ENCODE assay signal across 8 mouse cellular contexts in the genomic region with DNA sequence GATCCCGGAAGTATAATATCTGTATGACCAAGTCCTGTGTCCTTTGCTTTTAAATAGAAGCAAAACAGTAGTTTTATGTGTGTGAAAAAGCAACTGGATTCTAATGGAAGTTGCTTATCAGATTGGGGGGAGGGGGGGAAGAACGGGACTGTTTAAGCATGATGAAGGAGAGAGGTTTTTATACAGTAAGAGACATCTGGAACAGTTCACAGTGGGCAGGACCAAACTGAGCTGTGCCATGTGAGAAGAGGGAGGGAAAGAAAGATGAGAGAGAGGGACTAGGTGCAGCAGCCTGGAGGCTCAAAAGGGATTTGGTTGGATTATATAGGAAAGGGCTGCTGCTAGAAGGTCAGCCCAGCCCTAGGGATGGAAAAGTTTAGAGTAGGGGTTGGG. TPM values are rescaled to one million over a fixed set of nuclear protein-coding genes. Genes with fewer than 3 reads are reported as not detected.
DNase-seq lines count a peak whose midpoint lies in the region; ATAC-seq and TF ChIP-seq lines count a peak whose summit lies in the region.

No protein-coding gene starts in this region.

- TF ChIP-seq CTCF in G1E (IDR thresholded peaks at IDR 0.05; ENCODE audit: low read depth, low read length), result no peak

- H3K36me3 ChIP-seq in heart, embryonic 13.5 days, result 0 out of 2 replicates have a peak, but pooled peaks cover 2% of the 10 kb centered on the region
- peaks cover 9% of the 10 kb centered on the region for H3K36me3 ChIP-seq in G1E (replicated peaks)
- H3K36me3 ChIP-seq in forebrain, embryonic 11.5 days (ENCODE audit: control insufficient read depth, insufficient read depth, low read length), result no peaks in the 10 kb centered on the region
- H3K36me3 ChIP-seq in stomach, embryonic 14.5 days (ENCODE audit: control insufficient read depth, insufficient read depth, low read length), result no peaks in the 10 kb centered on the region

- no peaks in the 10 kb centered on the region for H3K9me3 ChIP-seq in heart, embryonic 13.5 days
- no peaks in the 10 kb centered on the region for H3K9me3 ChIP-seq in G1E (replicated peaks)
- no peaks in the 10 kb centered on the region for H3K9me3 ChIP-seq in forebrain, embryonic 11.5 days (ENCODE audit: control insufficient read depth, low read length)
- H3K9me3 ChIP-seq in stomach, embryonic 14.5 days (ENCODE audit: control insufficient read depth, low read depth, low read length), result no peaks in the 10 kb centered on the region

- no peak for DNase-seq in heart, postnatal 4 days
- no peak for DNase-seq in G1E (ENCODE audit: low spot score)
- DNase-seq in forebrain, embryonic 11.5 days (ENCODE audit: low spot score), result peak; percentile 47
- DNase-seq in liver, result peak; percentile 18
- DNase-seq in urinary bladder, postnatal 10 days (ENCODE audit: low spot score), result no peak
- DNase-seq in retina, embryonic 14.5 days (ENCODE audit: low spot score), result no peak

- H3K27ac ChIP-seq in heart, embryonic 13.5 days (replicated peaks), result peak overlapping the region; percentile 84
- no peak overlapping the region for H3K27ac ChIP-seq in forebrain, embryonic 11.5 days (ENCODE audit: low read depth, low read length)
- peak overlapping the region; percentile 40; the same call in 1 of the 2 replicates for H3K27ac ChIP-seq in stomach, embryonic 14.5 days (ENCODE audit: low read length)

- H3K27me3 ChIP-seq in heart, embryonic 13.5 days (replicated peaks), result no peaks in the 10 kb centered on the region
- no peaks in the 10 kb centered on the region for H3K27me3 ChIP-seq in G1E (ENCODE audit: insufficient read depth, low read length)
- no peaks in the 10 kb centered on the region for H3K27me3 ChIP-seq in forebrain, embryonic 11.5 days (ENCODE audit: control insufficient read depth, insufficient read depth, low read length)
- H3K27me3 ChIP-seq in stomach, embryonic 14.5 days (ENCODE audit: control insufficient read depth, insufficient read depth, low read length), result no peaks in the 10 kb centered on the region

- peak overlapping the region; percentile 84 for H3K4me2 ChIP-seq in heart, embryonic 13.5 days
- peak overlapping the region; percentile 75 for H3K4me2 ChIP-seq in forebrain, embryonic 11.5 days (ENCODE audit: low read depth, low read length, severe bottlenecking)
- H3K4me2 ChIP-seq in stomach, embryonic 14.5 days (replicated peaks; ENCODE audit: low read depth, low read length), result peak overlapping the region; percentile 72

- peaks cover 16% of the 10 kb centered on the region for H3K4me1 ChIP-seq in heart, embryonic 13.5 days
- H3K4me1 ChIP-seq in G1E (ENCODE audit: insufficient read depth, low read depth, low read length), result peaks cover 7% of the 10 kb centered on the region
- H3K4me1 ChIP-seq in forebrain, embryonic 11.5 days (replicated peaks; ENCODE audit: control insufficient read depth, insufficient read depth, low read length), result 0 out of 2 replicates have a peak, but pooled peaks cover 4% of the 10 kb centered on the region
- 0 out of 2 replicates have a peak, but pooled peaks cover 3% of the 10 kb centered on the region for H3K4me1 ChIP-seq in stomach, embryonic 14.5 days (ENCODE audit: control insufficient read depth, insufficient read depth, low read length)

- WGBS in heart, embryonic 13.5 days, result 2% methylated on average over 2 of the region's 2 CpGs
- WGBS in forebrain, embryonic 11.5 days, result 7% methylated on average over 2 of the region's 2 CpGs
- WGBS in stomach, embryonic 14.5 days, result 0% methylated on average over 2 of the region's 2 CpGs

- H3K9ac ChIP-seq in heart, embryonic 13.5 days, result peak overlapping the region; percentile 92
- peak overlapping the region; percentile 73 for H3K9ac ChIP-seq in forebrain, embryonic 11.5 days (ENCODE audit: low read length)
- H3K9ac ChIP-seq in stomach, embryonic 14.5 days (replicated peaks; ENCODE audit: low read depth, low read length), result peak overlapping the region; percentile 57; the same call in 1 of the 2 replicates

- 0 out of 2 replicates have a peak, but pooled peaks have one; percentile 39 for ATAC-seq in heart, embryonic 13.5 days (ENCODE audit: extremely low read depth, insufficient number of reproducible peaks, low FRiP score, low TSS enrichment)
- peak; percentile 55 for ATAC-seq in G1E (ENCODE audit: extremely low read depth, insufficient number of reproducible peaks, low FRiP score, poor library complexity, severe bottlenecking)
- peak; percentile 72 for ATAC-seq in forebrain, embryonic 11.5 days (replicated peaks; ENCODE audit: low FRiP score)
- ATAC-seq in stomach, embryonic 14.5 days (ENCODE audit: insufficient number of reproducible peaks, insufficient read depth, low FRiP score, low read depth), result peak; percentile 78

- peak overlapping the region; percentile 75 for H3K4me3 ChIP-seq in heart, embryonic 13.5 days
- peak overlapping the region; percentile 80 for H3K4me3 ChIP-seq in G1E (ENCODE audit: low read depth, low read length)
- peak overlapping the region; percentile 57 for H3K4me3 ChIP-seq in forebrain, embryonic 11.5 days (ENCODE audit: low read depth, low read length)
- H3K4me3 ChIP-seq in stomach, embryonic 14.5 days (ENCODE audit: low read depth, low read length), result peak overlapping the region; percentile 57

RNA-seq across cellular contexts. Expression of a gene that starts 0.5 kb away (rescaled TPM):
- polyA plus RNA-seq in heart, embryonic 13.5 days (2015; fragmentation: Nextera tagmentation; extraction: Ambion mirVana), result 14.8 and 15.7 TPM in 2 replicates
- 10 to 100 TPM in 1 of 2 experiments, 1 to 10 TPM in 1; 9.1 to 10.3 TPM for total RNA-seq in heart, postnatal 4 days (2021)
- 16.0 and 18.1 TPM in 2 replicates for total RNA-seq in G1E (2014; fragmentation: Nextera tagmentation)
- 43.1 and 56.1 TPM in 2 replicates for total RNA-seq in G1E (2017)
- polyA plus RNA-seq in G1E (2012), result 1.6 and 3.2 TPM in 2 replicates
- polyA plus RNA-seq in forebrain, embryonic 11.5 days (2014; fragmentation: Nextera tagmentation; extraction: Ambion mirVana), result 13.5 and 14.2 TPM in 2 replicates
- polyA plus RNA-seq in stomach, embryonic 14.5 days (2014; fragmentation: Nextera tagmentation; extraction: Ambion mirVana), result 16.9 and 21.4 TPM in 2 replicates

RNA-seq across cellular contexts. Expression of a gene that starts 32.5 kb away (rescaled TPM):
- 10.6 and 10.7 TPM in 2 replicates for polyA plus RNA-seq in heart, embryonic 13.5 days (2015; fragmentation: Nextera tagmentation; extraction: Ambion mirVana)
- total RNA-seq in heart, postnatal 4 days (2021), result 10 to 100 TPM; 40.3 to 42.9 TPM
- total RNA-seq in G1E (2014; fragmentation: Nextera tagmentation) (70.1 and 76.1 TPM in 2 replicates), G1E (2017) (30.3 TPM in 2 replicates)
- 11.7 and 12.6 TPM in 2 replicates for polyA plus RNA-seq in G1E (2012)
- 9.0 TPM in 2 replicates for polyA plus RNA-seq in forebrain, embryonic 11.5 days (2014; fragmentation: Nextera tagmentation; extraction: Ambion mirVana)
- polyA plus RNA-seq in stomach, embryonic 14.5 days (2014; fragmentation: Nextera tagmentation; extraction: Ambion mirVana), result 17.0 and 18.4 TPM in 2 replicates

Comparison
In these comparisons a context has a peak if more than half of its experiments do, and no peak if none do; other contexts are left out.
1. DNase-seq: peak in forebrain, embryonic 11.5 days (single experiment) and liver (single experiment); none in heart, postnatal 4 days (single experiment), G1E (single experiment), urinary bladder, postnatal 10 days (single experiment) and retina, embryonic 14.5 days (single experiment).
2. Peak in every context shown above with its lines, with median percentiles within 50 percentile points of each other: ATAC-seq, H3K4me2 ChIP-seq, H3K4me3 ChIP-seq and H3K9ac ChIP-seq.